Mouse (Mus musculus) kidney, adult 2 months (tissue): ENCODE measurements around the gene BC051142. TPM values are rescaled to one million over a fixed set of nuclear protein-coding genes. Genes with fewer than 3 reads are reported as not detected.

Experiments
- DNase-seq: peaks from one replicate; pipeline ENCODE4 v3.0.0; 2021
- H3K27ac ChIP-seq: fragments of 200-500 bp; 2 replicates; pipeline ENCODE4 v1.5.1; 2012; ENCODE audit warnings: low read depth, low read length, control low read depth, inconsistent platforms; ENCODE audit not compliant: insufficient read depth
- H3K27me3 ChIP-seq: fragments of 200-500 bp; replicated peaks from 2 replicates; pipeline ENCODE4 v1.6.1; 2012; ENCODE audit warnings: mild to moderate bottlenecking, moderate library complexity, low read length, inconsistent platforms; ENCODE audit not compliant: control insufficient read depth, insufficient read depth
- H3K36me3 ChIP-seq: fragments of 200-500 bp; 2 replicates; pipeline ENCODE4 v1.6.1; 2012; ENCODE audit warnings: mild to moderate bottlenecking, moderate library complexity, low read length, inconsistent platforms; ENCODE audit not compliant: control insufficient read depth, insufficient read depth
- H3K4me1 ChIP-seq: fragments of 200-500 bp; 2 replicates; pipeline ENCODE4 v1.6.1; 2011; ENCODE audit warnings: low read length; ENCODE audit not compliant: control insufficient read depth, insufficient read depth
- H3K4me3 ChIP-seq: fragments of 200-500 bp; 2 replicates; pipeline ENCODE4 v1.5.1; 2011; ENCODE audit warnings: mild to moderate bottlenecking, low read depth, low read length, control low read depth; ENCODE audit not compliant: insufficient read depth
- CTCF ChIP-seq: fragments of 200-500 bp; conservative IDR thresholded peaks from 2 replicates; pipeline ENCODE4 v1.5.1; 2011; ENCODE audit warnings: low read depth, mild to moderate bottlenecking, control low read depth, low read length, moderate library complexity, mixed read lengths; ENCODE audit not compliant: insufficient read depth, insufficient read length
- POLR2A ChIP-seq: fragments of 200-500 bp; IDR thresholded peaks from one replicate; pipeline ENCODE4 v1.6.1; 2011; ENCODE audit warnings: low read depth, low read length, control low read depth
- polyA plus RNA-seq: library from polyadenylated mRNA; depleted of rRNA; stranded (reverse); fragments of >200 nt; gene quantifications from 2 replicates; pipeline ENCODE4 v1.2.3, GENCODE M21; 2012; rRNA removed

BC051142 gene
- polyA plus RNA-seq, 1 experiment = 0.22 TPM

GRCm38 (mm10) chr17:34507591-34507990, 109.0 kb downstream of the BC051142 start:
- Histone ChIP-seq H3K27me3 (no peaks in the 10 kb centered on the region; the same call in 1 of the 2 replicates), H3K4me3 (no peak overlapping the region), H3K4me1 (no peaks in the 10 kb centered on the region), H3K27ac (no peak overlapping the region), H3K36me3 (no peaks in the 10 kb centered on the region)
- DNase-seq = no peak
- TF ChIP-seq POLR2A = no peak
- no peak for TF ChIP-seq CTCF

Other genes starting within 250 kb of the BC051142 start
- 72.3 and 80.5 TPM in 2 replicates for gene H2-DMb1, start 245.7 kb upstream of the BC051142 start, polyA plus RNA-seq
- 14.5 and 19.4 TPM in 2 replicates for gene Tap1, start 211.3 kb upstream of the BC051142 start, polyA plus RNA-seq
- 21.5 and 32.3 TPM in 2 replicates for gene Psmb9, start 211.1 kb upstream of the BC051142 start, polyA plus RNA-seq
- gene Psmb8, start 201.1 kb upstream of the BC051142 start, polyA plus RNA-seq = 34.2 and 58.1 TPM in 2 replicates
- 25.0 and 29.2 TPM in 2 replicates for gene Tap2, start 195.3 kb upstream of the BC051142 start, polyA plus RNA-seq
- gene H2-Ob, start 159.9 kb upstream of the BC051142 start, polyA plus RNA-seq = 2.3 and 15.1 TPM in 2 replicates
- 419 and 490 TPM in 2 replicates for gene H2-Ab1, start 141.1 kb upstream of the BC051142 start, polyA plus RNA-seq
- 192 and 298 TPM in 2 replicates for gene H2-Aa, start 111.0 kb upstream of the BC051142 start, polyA plus RNA-seq
- 128 and 174 TPM in 2 replicates for gene H2-Eb1, start 93.0 kb upstream of the BC051142 start, polyA plus RNA-seq
- 0.04 and 0.78 TPM in 2 replicates for gene H2-Eb2, start 73.2 kb upstream of the BC051142 start, polyA plus RNA-seq
- gene Btnl2, start 44.0 kb upstream of the BC051142 start, polyA plus RNA-seq = 0.03 and 0.11 TPM in 2 replicates
- gene Btnl1, start 21.7 kb upstream of the BC051142 start, polyA plus RNA-seq = not detected in 2 replicates
- gene Btnl4, start 78.5 kb downstream of the BC051142 start, polyA plus RNA-seq = not detected in 2 replicates
- gene Btnl6, start 118.5 kb downstream of the BC051142 start, polyA plus RNA-seq = not detected in 2 replicates
- gene Notch4, start 165.4 kb downstream of the BC051142 start, polyA plus RNA-seq = 14.4 and 18.4 TPM in 2 replicates
- 10.3 and 12.8 TPM in 2 replicates for gene Gpsm3, start 191.0 kb downstream of the BC051142 start, polyA plus RNA-seq
- 51.3 and 56.2 TPM in 2 replicates for gene Pbx2, start 192.4 kb downstream of the BC051142 start, polyA plus RNA-seq
- gene Ager, start 199.0 kb downstream of the BC051142 start, polyA plus RNA-seq = 2.1 TPM in 2 replicates
- 208 and 256 TPM in 2 replicates for gene Rnf5, start 204.9 kb downstream of the BC051142 start, polyA plus RNA-seq
- gene Agpat1, start 205.4 kb downstream of the BC051142 start, polyA plus RNA-seq = 245 and 294 TPM in 2 replicates
- gene Egfl8, start 217.2 kb downstream of the BC051142 start, polyA plus RNA-seq = 5.1 and 5.3 TPM in 2 replicates
- 118 and 123 TPM in 2 replicates for gene Ppt2, start 229.7 kb downstream of the BC051142 start, polyA plus RNA-seq
- 2.7 and 3.2 TPM in 2 replicates for gene Prrt1, start 230.7 kb downstream of the BC051142 start, polyA plus RNA-seq
- gene Fkbpl, start 245.9 kb downstream of the BC051142 start, polyA plus RNA-seq = 5.5 and 5.8 TPM in 2 replicates
- gene Atf6b, start 248.3 kb downstream of the BC051142 start, polyA plus RNA-seq = 52.5 and 65.5 TPM in 2 replicates